Mouse (Mus musculus) CD4-positive, CD25-positive, alpha-beta regulatory T cell (primary cell): ENCODE results near the gene Havcr1. TPM values are rescaled to one million over a fixed set of nuclear protein-coding genes. Genes with fewer than 3 reads are reported as not detected.

Source experiments
- polyA plus RNA-seq: library from polyadenylated mRNA; unstranded; fragments of 100-300 nt; shearing (Covaris generic); gene quantifications from one replicate; pipeline ENCODE4 v1.2.1, GENCODE M21; 2017

The Havcr1 gene
- polyA plus RNA-seq, result not detected

GRCm38 (mm10) chr11:46735076-46735475 lies at the start of gene Havcr1:
TSS of gene Havcr1 (plus strand) at chr11:46735080.

GRCm38 (mm10) chr11:46706664-46707356 lies 28.1 kb upstream of the Havcr1 start, which contains the start of gene Timd2:
TSS of gene Timd2 (minus strand) at chr11:46707061.

DNA sequence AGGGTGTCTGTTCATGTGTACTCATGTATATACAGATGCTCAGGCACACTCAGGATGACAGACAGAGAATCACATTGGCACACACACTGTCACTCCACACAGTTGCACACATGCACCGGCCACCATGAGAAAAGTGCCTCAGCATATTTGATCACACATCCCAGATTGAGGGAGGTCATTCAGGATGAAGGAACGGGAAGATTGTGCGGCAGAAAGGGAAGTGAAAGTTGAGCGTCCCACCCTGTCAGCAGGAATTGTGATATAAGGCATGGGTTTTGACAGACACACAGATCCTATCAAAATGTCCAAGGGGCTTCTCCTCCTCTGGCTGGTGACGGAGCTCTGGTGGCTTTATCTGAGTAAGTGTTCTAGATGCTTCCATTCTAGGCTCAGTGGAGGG lies 75.6 kb downstream of the Havcr1 start, which contains the start of gene Timd4:
Gene Timd4, plus strand, starts transcription at position 290 of the 400 bp plus-strand sequence.

Other genes with a start within 250 kb of the Havcr1 start
- 0.34 TPM for gene Gm12169, start 210.9 kb upstream of the Havcr1 start, polyA plus RNA-seq
- gene BC053393, start 163.5 kb upstream of the Havcr1 start, polyA plus RNA-seq, result not detected
- gene Dppa1, start 105.8 kb upstream of the Havcr1 start, polyA plus RNA-seq, result not detected
- gene Timd2, start 28.0 kb upstream of the Havcr1 start, polyA plus RNA-seq, result not detected
- 0.29 TPM for gene Timd4, start 75.7 kb downstream of the Havcr1 start, polyA plus RNA-seq